ENCODE assay signal across 21 mouse cellular contexts in genomic region chr2:25780921-25781320, GRCm38 (mm10). TPM values are rescaled to one million over a fixed set of nuclear protein-coding genes. Genes with fewer than 3 reads are reported as not detected.
DNase-seq lines count a peak whose midpoint lies in the region.
"Had no signal": no experiment of that assay in that cellular context is flagged by ENCODE, and none has a peak within 500 bp of the region (broad histone marks: within the 10 kb centered on the region; RNA-seq: fewer than 3 reads in every experiment).

No protein-coding gene starts in this region.

- peak; percentile 38 for DNase-seq in cerebellum, adult 11-12 months
- no peak for DNase-seq in cerebellum, postnatal 4 days (ENCODE audit: low spot score in 2 of 2)
- peak; percentile 26 to 42 for DNase-seq in cerebellum, adult 18-20 months
- peak; percentile 29 for DNase-seq in cerebellum, adult 9-10 months
- peak; percentile 44 to 73 for DNase-seq in cerebellum, postnatal 25 days
- no peak for DNase-seq in c-Kit-positive CD71-positive TER-119-positive erythroid progenitor cells, embryonic 14.5 days (ENCODE audit: low spot score)
- DNase-seq in gastrocnemius, adult 8-10 months (ENCODE audit: low spot score in 2 of 2), result no peak
- no peak for DNase-seq in lung, postnatal 25 days (ENCODE audit: low spot score)
- DNase-seq: adrenal gland, postnatal 25 days; B cell, adult 2 months; forebrain, postnatal 0 days; gastrocnemius, adult 2 months; gastrocnemius, postnatal 25 days; heart, adult 2 months; kidney, adult 2 months had no signal

RNA-seq across cellular contexts. Expression of gene Gm13539, which starts 1.1 kb away (rescaled TPM):
- not detected for total RNA-seq in gastrocnemius, adult 8-10 months (2022)
- total RNA-seq: adrenal gland, adult 18-20 months; adrenal gland, postnatal 25 days; CH12.LX; common myeloid progenitor, adult 5-6 weeks; forebrain, postnatal 0 days; G1E; gastrocnemius, adult 2 months; gastrocnemius, postnatal 25 days; heart, adult 2 months; heart, postnatal 25 days; hematopoietic stem cell, adult 5-6 weeks had no signal

RNA-seq across cellular contexts. Expression of gene Lcn11, which starts 4.1 kb away (rescaled TPM):
- not detected for total RNA-seq in gastrocnemius, adult 8-10 months (2022)
- total RNA-seq: adrenal gland, adult 18-20 months; adrenal gland, postnatal 25 days; CH12.LX; common myeloid progenitor, adult 5-6 weeks; forebrain, postnatal 0 days; G1E; gastrocnemius, adult 2 months; gastrocnemius, postnatal 25 days; heart, adult 2 months; heart, postnatal 25 days; hematopoietic stem cell, adult 5-6 weeks had no signal

RNA-seq across cellular contexts. Expression of gene Lcn3, which starts 15.6 kb away (rescaled TPM):
- not detected for total RNA-seq in gastrocnemius, adult 8-10 months (2022)
- total RNA-seq: adrenal gland, adult 18-20 months; adrenal gland, postnatal 25 days; CH12.LX; common myeloid progenitor, adult 5-6 weeks; forebrain, postnatal 0 days; G1E; gastrocnemius, adult 2 months; gastrocnemius, postnatal 25 days; heart, adult 2 months; heart, postnatal 25 days; hematopoietic stem cell, adult 5-6 weeks had no signal

RNA-seq across cellular contexts. Expression of gene Glt6d1, which starts 34.7 kb away (rescaled TPM):
- not detected for total RNA-seq in gastrocnemius, adult 8-10 months (2022)
- total RNA-seq: adrenal gland, adult 18-20 months; adrenal gland, postnatal 25 days; CH12.LX; common myeloid progenitor, adult 5-6 weeks; forebrain, postnatal 0 days; G1E; gastrocnemius, adult 2 months; gastrocnemius, postnatal 25 days; heart, adult 2 months; heart, postnatal 25 days; hematopoietic stem cell, adult 5-6 weeks had no signal

RNA-seq across cellular contexts. Expression of gene Lcn9, which starts 42.0 kb away (rescaled TPM):
- not detected for total RNA-seq in gastrocnemius, adult 8-10 months (2022)
- total RNA-seq: adrenal gland, adult 18-20 months; adrenal gland, postnatal 25 days; CH12.LX; common myeloid progenitor, adult 5-6 weeks; forebrain, postnatal 0 days; G1E; gastrocnemius, adult 2 months; gastrocnemius, postnatal 25 days; heart, adult 2 months; heart, postnatal 25 days; hematopoietic stem cell, adult 5-6 weeks had no signal

Comparison
In these comparisons a context has a peak if more than half of its experiments do, and no peak if none do; other contexts are left out.
1. DNase-seq: peak in cerebellum, adult 11-12 months (single experiment), cerebellum, adult 18-20 months (2 of 2), cerebellum, adult 9-10 months (single experiment) and cerebellum, postnatal 25 days (2 of 2); none in cerebellum, postnatal 4 days (0 of 2), c-Kit-positive CD71-positive TER-119-positive erythroid progenitor cells, embryonic 14.5 days (single experiment), gastrocnemius, adult 8-10 months (0 of 2) and lung, postnatal 25 days (single experiment).